Mouse (Mus musculus) neural tube, embryonic 14.5 days (tissue): Measurements from ENCODE around the gene Rad51d. TPM values are rescaled to one million over a fixed set of nuclear protein-coding genes. Genes with fewer than 3 reads are reported as not detected.

Experiments
- ATAC-seq: fragments of 200-750 bp; cut with Nextera tagmentation; 2 replicates; pipeline ENCODE4 v1.8.0; 2017; ENCODE audit warnings: low read depth, mild to moderate bottlenecking, moderate TSS enrichment, moderate library complexity
- H3K27ac ChIP-seq: fragments of 300-500 bp; sonication (generic); 2 replicates; pipeline ENCODE4 v1.5.1; 2014; ENCODE audit warnings: low read depth, mild to moderate bottlenecking, control low read depth, low read length, moderate library complexity, mixed read lengths
- H3K27me3 ChIP-seq: fragments of 300-500 bp; sonication (generic); 2 replicates; pipeline ENCODE4 v1.6.1; 2014; ENCODE audit warnings: low read length; ENCODE audit not compliant: control insufficient read depth, insufficient read depth
- H3K36me3 ChIP-seq: fragments of 300-500 bp; sonication (generic); 2 replicates; pipeline ENCODE4 v1.6.1; 2014; ENCODE audit warnings: low read length, mixed read lengths; ENCODE audit not compliant: control insufficient read depth, insufficient read depth
- H3K4me1 ChIP-seq: fragments of 300-500 bp; sonication (generic); 2 replicates; pipeline ENCODE4 v1.6.1; 2014; ENCODE audit warnings: low read length; ENCODE audit not compliant: control insufficient read depth, insufficient read depth
- H3K4me2 ChIP-seq: fragments of 300-500 bp; sonication (generic); 2 replicates; pipeline ENCODE4 v1.6.1; 2014; ENCODE audit warnings: mild to moderate bottlenecking, low read depth, low read length, control low read depth
- H3K4me3 ChIP-seq: fragments of 300-500 bp; sonication (generic); 2 replicates; pipeline ENCODE4 v1.5.1; 2014; ENCODE audit warnings: low read depth, low read length, control low read depth, mixed read lengths
- H3K9ac ChIP-seq: fragments of 300-500 bp; sonication (generic); replicated peaks from 2 replicates; pipeline ENCODE4 v1.6.1; 2014; ENCODE audit warnings: low read depth, mild to moderate bottlenecking, control low read depth, low read length, mixed read lengths
- H3K9me3 ChIP-seq: fragments of 300-500 bp; sonication (generic); 2 replicates; pipeline ENCODE4 v1.6.1; 2016; ENCODE audit warnings: low read length; ENCODE audit not compliant: control insufficient read depth
- WGBS: fragments of 180-500 bp; shearing (Covaris S2); extraction: QIAGEN DNeasy Blood & Tissue Kit; methylation state at CpG from one replicate; pipeline ENCODE4 v1.1.7; 2014; 5-methylcytosine and 5-hydroxymethylcytosine counted together
- polyA plus RNA-seq: library from polyadenylated mRNA; unstranded; fragments of >200 nt; fragmentation: Nextera tagmentation; extraction: Ambion mirVana; gene quantifications from 2 replicates; pipeline ENCODE4 v1.2.1, GENCODE M21; 2014

The Rad51d gene
- polyA plus RNA-seq, 1 experiment from 2014 or later, result 14.4 TPM

DNA sequence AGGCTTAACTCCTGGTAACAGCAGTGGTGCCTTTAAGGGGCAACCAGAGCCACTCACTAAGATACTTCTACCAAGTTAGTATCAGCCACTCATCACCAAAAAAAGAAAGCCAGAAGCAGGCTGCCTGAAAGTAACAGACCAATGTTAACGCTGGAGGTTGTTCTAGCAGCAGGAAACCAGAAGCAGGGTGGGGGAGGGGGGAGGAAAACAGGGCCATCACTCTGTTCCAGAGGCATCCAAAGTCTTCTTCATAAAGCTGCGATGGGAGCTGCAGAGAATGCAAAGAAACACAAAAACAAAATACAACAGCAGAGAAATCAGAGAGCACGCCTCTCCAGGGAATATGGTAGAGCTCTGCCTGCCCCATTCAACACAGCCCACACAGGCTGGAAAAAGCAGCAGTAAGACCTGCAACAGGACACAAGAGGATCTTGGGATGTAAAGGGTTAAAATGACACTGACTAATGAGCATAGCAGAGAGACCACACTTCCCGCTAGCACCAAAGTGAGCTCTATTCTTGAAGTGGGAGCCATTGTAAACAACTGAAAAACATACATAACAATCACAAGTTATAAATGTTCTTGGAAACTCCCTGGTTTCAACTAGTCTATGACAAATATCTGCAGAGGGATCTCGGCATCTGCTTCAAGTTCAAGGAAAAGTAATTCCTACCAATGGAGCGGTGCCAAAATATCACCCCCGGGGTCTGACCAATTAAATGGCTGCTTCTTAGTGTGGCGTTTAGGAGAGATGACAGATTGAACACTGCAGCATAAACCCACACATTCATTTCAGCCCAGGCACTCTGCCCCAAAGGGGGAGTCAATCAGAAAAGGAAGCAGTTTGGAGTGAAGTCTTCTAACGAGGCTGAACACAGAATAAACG, 59.2 kb downstream of the Rad51d start:
- Histone ChIP-seq H3K27ac (no peak overlapping the region), H3K9me3 (no peaks in the 10 kb centered on the region), H3K4me2 (peak overlapping the region; percentile 24; the same call in 1 of the 2 replicates), H3K9ac (no peak overlapping the region), H3K27me3 (no peaks in the 10 kb centered on the region), H3K36me3 (no peaks in the 10 kb centered on the region), H3K4me1 (peaks cover 14% of the 10 kb centered on the region), H3K4me3 (no peak overlapping the region)
- WGBS, result 10% methylated on average over 10 of the region's 10 CpGs
- ATAC-seq, result peak; percentile 56; the same call in 1 of the 2 replicates

DNA sequence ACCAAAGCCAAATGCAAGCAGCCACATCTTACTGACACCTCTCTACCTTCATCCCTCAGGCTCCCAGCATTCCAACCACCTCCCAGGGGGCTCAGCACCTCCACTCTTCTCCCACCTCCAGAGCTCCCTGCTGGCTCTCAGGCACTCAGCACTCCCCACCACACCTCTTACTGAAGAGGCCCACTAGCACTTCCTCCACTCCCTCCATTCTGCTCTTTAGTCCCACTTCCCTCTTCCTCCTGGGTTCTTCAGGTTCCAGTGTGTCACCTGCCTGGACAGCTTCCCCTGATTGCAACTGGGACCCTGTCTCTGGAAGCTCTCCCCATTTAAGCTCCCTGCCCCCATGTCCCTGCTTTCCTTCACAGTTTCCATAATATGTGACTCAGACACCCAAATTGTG, 63.6 kb downstream of the Rad51d start:
- Histone ChIP-seq H3K4me3 (no peak overlapping the region), H3K4me1 (peaks cover 11% of the 10 kb centered on the region), H3K27me3 (no peaks in the 10 kb centered on the region), H3K9ac (no peak overlapping the region), H3K27ac (no peak overlapping the region), H3K9me3 (no peaks in the 10 kb centered on the region), H3K36me3 (no peaks in the 10 kb centered on the region), H3K4me2 (no peak overlapping the region)
- no peak for ATAC-seq

Other genes starting within 250 kb of the Rad51d start
- 0.33 and 0.44 TPM in 2 replicates for gene Cct6b, start 126.3 kb downstream of the Rad51d start, polyA plus RNA-seq
- 29.0 and 31.3 TPM in 2 replicates for gene Zfp830, start 126.3 kb downstream of the Rad51d start, polyA plus RNA-seq
- 25.4 and 33.8 TPM in 2 replicates for gene Lig3, start 109.5 kb downstream of the Rad51d start, polyA plus RNA-seq
- 3.9 and 4.8 TPM in 2 replicates for gene Rffl, start 19.4 kb downstream of the Rad51d start, polyA plus RNA-seq
- 0.82 and 1.1 TPM in 2 replicates for gene Fndc8, start 1.5 kb upstream of the Rad51d start, polyA plus RNA-seq
- gene Nle1, start 17.8 kb upstream of the Rad51d start, polyA plus RNA-seq, result 21.6 and 24.7 TPM in 2 replicates
- 0.92 and 1.2 TPM in 2 replicates for gene Unc45b, start 19.9 kb upstream of the Rad51d start, polyA plus RNA-seq
- gene Slfn5, start 60.7 kb upstream of the Rad51d start, polyA plus RNA-seq, result 1.0 and 1.5 TPM in 2 replicates
- gene Slfn9, start 101.2 kb upstream of the Rad51d start, polyA plus RNA-seq, result 0.56 and 1.4 TPM in 2 replicates
- gene Slfn8, start 130.2 kb upstream of the Rad51d start, polyA plus RNA-seq, result 0.07 TPM in 1 of 2 replicates, not detected in the other
- 0.24 and 1.2 TPM in 2 replicates for gene Slfn2, start 174.5 kb upstream of the Rad51d start, polyA plus RNA-seq
- not detected in 2 replicates for gene Slfn1, start 226.2 kb upstream of the Rad51d start, polyA plus RNA-seq